Mouse (Mus musculus): ENCODE data around the gene Gm20388.

GRCm38 (mm10) chr8:121853586-121853985, 1942.9 kb downstream of the Gm20388 start:
- no peak for TF ChIP-seq CTCF (IDR thresholded peaks at IDR 0.05; ENCODE audit: extremely low read depth, insufficient read depth, low read length)
- TF ChIP-seq POLR2A (IDR thresholded peaks at IDR 0.05; ENCODE audit: extremely low read depth, insufficient read depth, low read length) = no peak

Measured in cortical plate, adult 2 months (tissue).